Mouse (Mus musculus) cortical plate, adult 2 months (tissue): ENCODE measurements at regions not wholly inside any gene's neighbourhood (a gene's known extent, or its start where the extent isn't known, plus 50 kb on each side); places are given as distances from the start of the nearest gene placed in this dataset.

Source experiments
- CTCF ChIP-seq: fragments of 200-500 bp; IDR thresholded peaks from 2 replicates; pipeline ENCODE4 v1.5.1; 2011; ENCODE audit warnings: mild to moderate bottlenecking, control low read depth, low read length; ENCODE audit not compliant: insufficient read depth; ENCODE audit errors: extremely low read depth
- POLR2A ChIP-seq: fragments of 200-500 bp; IDR thresholded peaks from 2 replicates; pipeline ENCODE4 v1.6.1; 2011; ENCODE audit warnings: mild to moderate bottlenecking, low read length, control low read depth; ENCODE audit not compliant: insufficient read depth; ENCODE audit errors: extremely low read depth

DNA sequence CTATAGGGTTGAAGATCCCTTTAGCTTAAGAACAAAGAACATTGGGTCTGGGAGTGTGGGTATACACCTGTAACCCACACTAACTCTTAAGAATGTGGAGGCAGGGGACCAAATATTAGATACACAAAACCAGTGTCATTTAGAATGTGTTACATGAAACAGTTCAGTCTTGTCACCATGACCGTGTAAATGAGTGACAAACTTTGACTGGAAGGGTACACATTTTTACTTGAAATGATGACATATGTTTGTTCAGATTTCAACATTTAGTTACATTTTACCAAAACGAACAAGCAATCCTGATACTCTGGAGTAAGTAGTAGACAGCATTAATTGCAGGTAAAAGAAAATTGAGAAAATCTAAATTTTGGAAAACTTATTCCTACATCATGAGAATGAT lies 356.0 kb upstream of the Mtpn start:
- TF ChIP-seq CTCF, result no peak
- no peak for TF ChIP-seq POLR2A
